Mouse (Mus musculus) lung, postnatal 0 days (tissue): ENCODE measurements around the gene Gipc3. TPM values are rescaled to one million over a fixed set of nuclear protein-coding genes. Genes with fewer than 3 reads are reported as not detected.

ENCODE experiments used
- ATAC-seq: fragments of 200-750 bp; cut with Nextera tagmentation; 2 replicates; pipeline ENCODE4 v1.8.0; 2017; ENCODE audit warnings: moderate library complexity
- DNase-seq: peaks from one replicate; pipeline ENCODE4 v3.0.0-alpha.2; 2016; ENCODE audit warnings: low spot score
- H3K27ac ChIP-seq: fragments of 300-500 bp; sonication (generic); 2 replicates; pipeline ENCODE4 v1.5.1; 2014; ENCODE audit warnings: antibody characterized with exemption, mild to moderate bottlenecking, low read length, mixed read lengths
- H3K27me3 ChIP-seq: fragments of 300-500 bp; sonication (generic); replicated peaks from 2 replicates; pipeline ENCODE4 v1.6.1; 2014; ENCODE audit warnings: low read length, mixed read lengths; ENCODE audit not compliant: insufficient read depth
- H3K36me3 ChIP-seq: fragments of 300-500 bp; sonication (generic); 2 replicates; pipeline ENCODE4 v1.6.1; 2014; ENCODE audit warnings: low read length, mixed read lengths; ENCODE audit not compliant: insufficient read depth
- H3K4me1 ChIP-seq: fragments of 300-500 bp; sonication (generic); 2 replicates; pipeline ENCODE4 v1.6.1; 2014; ENCODE audit warnings: antibody characterized with exemption, low read depth, low read length, mixed read lengths; ENCODE audit not compliant: insufficient read depth
- H3K4me2 ChIP-seq: fragments of 300-500 bp; sonication (generic); replicated peaks from 2 replicates; pipeline ENCODE4 v1.6.1; 2014; ENCODE audit warnings: low read depth, mild to moderate bottlenecking, low read length, moderate library complexity, mixed read lengths
- H3K4me3 ChIP-seq: fragments of 300-500 bp; sonication (generic); 2 replicates; pipeline ENCODE4 v1.5.1; 2014; ENCODE audit warnings: low read depth, low read length
- H3K9ac ChIP-seq: fragments of 300-500 bp; sonication (generic); replicated peaks from 2 replicates; pipeline ENCODE4 v1.6.1; 2014; ENCODE audit warnings: low read depth, mild to moderate bottlenecking
- H3K9me3 ChIP-seq: fragments of 300-500 bp; sonication (generic); 2 replicates; pipeline ENCODE4 v1.6.1; 2016; ENCODE audit warnings: low read length, mixed read lengths
- CTCF ChIP-seq: IDR thresholded peaks from 2 replicates; pipeline ENCODE4 v1.5.1; 2016; ENCODE audit warnings: antibody characterized with exemption, mild to moderate bottlenecking
- EP300 ChIP-seq: IDR thresholded peaks from 2 replicates; pipeline ENCODE4 v1.6.1; 2016; ENCODE audit warnings: antibody characterized with exemption, mild to moderate bottlenecking, control low read depth
- WGBS: fragments of 180-500 bp; shearing (Covaris S2); extraction: QIAGEN DNeasy Blood & Tissue Kit; methylation state at CpG from one replicate; pipeline ENCODE4 v1.1.7; 2014; 5-methylcytosine and 5-hydroxymethylcytosine counted together
- polyA plus RNA-seq: library from polyadenylated mRNA; unstranded; fragments of >200 nt; fragmentation: Nextera tagmentation; extraction: Ambion mirVana; gene quantifications from 2 replicates; pipeline ENCODE4 v1.2.1, GENCODE M21; 2015

Gipc3 gene
- polyA plus RNA-seq, 1 experiment from 2014 or later, result 0.33 TPM

DNA sequence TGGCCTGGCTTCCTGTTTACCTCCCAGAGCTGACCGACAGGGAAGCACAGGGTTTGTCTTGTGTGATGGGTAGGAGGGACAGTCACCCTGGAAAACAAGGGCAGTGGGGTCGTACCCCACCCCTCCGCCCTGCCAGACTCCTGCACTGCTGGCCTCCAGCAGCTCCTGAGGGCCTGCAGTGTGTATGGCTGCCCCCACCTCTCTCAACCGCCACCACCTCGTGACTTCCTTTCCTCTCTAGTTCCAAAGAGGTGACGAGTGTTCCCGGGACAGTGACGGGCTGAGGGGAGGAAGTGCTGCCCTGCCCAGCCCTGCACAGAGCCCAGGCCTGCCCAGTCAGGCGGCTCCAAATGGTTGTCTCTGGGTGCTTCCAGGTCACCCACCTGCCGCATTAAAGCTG lies 45.2 kb downstream of the Gipc3 start:
- H3K27me3 ChIP-seq, result no peaks in the 10 kb centered on the region
- no peak overlapping the region for H3K9ac ChIP-seq
- ATAC-seq, result peak; percentile 69
- peaks cover 32% of the 10 kb centered on the region; the same call in 1 of the 2 replicates for H3K4me1 ChIP-seq
- WGBS, result 37% methylated on average over 10 of the region's 10 CpGs
- TF ChIP-seq EP300 (no peak), CTCF (no peak)
- peak; percentile 82 for DNase-seq
- H3K27ac ChIP-seq, result peak overlapping the region; percentile 86
- no peak overlapping the region for H3K4me3 ChIP-seq
- H3K36me3 ChIP-seq, result no peaks in the 10 kb centered on the region
- H3K4me2 ChIP-seq, result peak overlapping the region; percentile 32
- no peaks in the 10 kb centered on the region for H3K9me3 ChIP-seq

DNA sequence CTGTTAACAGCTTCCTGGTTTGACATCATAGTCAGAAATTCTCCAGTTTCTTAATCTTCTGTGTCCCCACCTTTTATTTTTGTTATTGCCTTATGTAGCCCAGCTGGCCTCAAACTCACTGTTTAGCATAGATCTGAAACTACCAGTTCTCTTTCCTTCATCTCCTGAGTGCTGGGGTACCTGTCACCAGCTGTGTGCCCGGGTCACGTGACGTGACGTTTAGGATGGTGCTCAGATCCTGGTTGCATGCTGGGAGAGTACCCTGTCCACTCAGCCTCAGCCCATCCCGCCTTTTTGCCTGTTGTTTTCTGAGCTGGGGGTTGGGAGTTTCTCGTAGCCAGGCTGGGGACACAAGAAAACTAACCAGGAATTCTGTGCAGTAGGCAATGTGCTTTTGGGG lies 45.8 kb downstream of the Gipc3 start:
- Histone ChIP-seq H3K27ac (peak overlapping the region; percentile 86), H3K4me2 (peak overlapping the region; percentile 32; the same call in 1 of the 2 replicates), H3K9me3 (no peaks in the 10 kb centered on the region), H3K36me3 (no peaks in the 10 kb centered on the region), H3K4me3 (no peak overlapping the region), H3K4me1 (peaks cover 28% of the 10 kb centered on the region; the same call in 1 of the 2 replicates), H3K27me3 (no peaks in the 10 kb centered on the region), H3K9ac (no peak overlapping the region; the same call in 1 of the 2 replicates)
- DNase-seq, result no peak
- 78% methylated on average over 6 of the region's 6 CpGs for WGBS
- TF ChIP-seq CTCF (no peak), EP300 (no peak)
- ATAC-seq, result no peak

DNA sequence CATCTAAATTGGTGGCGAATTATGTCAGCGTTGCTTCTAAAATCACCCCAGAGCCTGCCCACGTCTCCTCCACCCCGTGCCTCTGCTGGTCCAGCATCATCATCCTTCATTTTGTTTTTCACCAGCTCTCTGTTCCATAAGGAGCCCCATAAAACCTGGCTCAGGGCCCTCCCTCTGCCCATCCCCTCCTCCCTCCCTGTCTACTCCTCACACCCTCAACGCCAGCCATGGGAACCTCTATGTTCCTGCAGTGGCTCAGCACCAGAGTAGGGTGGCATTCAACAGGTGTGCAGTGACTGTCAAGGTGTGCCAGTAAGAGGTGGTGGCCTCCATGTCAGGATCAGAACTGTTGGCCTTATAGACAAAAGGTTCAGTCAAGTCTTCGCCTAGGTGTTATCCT lies 47.9 kb downstream of the Gipc3 start:
- no peaks in the 10 kb centered on the region for H3K9me3 ChIP-seq
- peaks cover 27% of the 10 kb centered on the region; the same call in 1 of the 2 replicates for H3K4me1 ChIP-seq
- TF ChIP-seq EP300 (no peak), CTCF (no peak)
- ATAC-seq (no peak), DNase-seq (no peak)
- H3K4me3 ChIP-seq, result no peak overlapping the region
- WGBS, result 93% methylated on average over 6 of the region's 6 CpGs
- H3K27ac ChIP-seq, result no peak overlapping the region
- H3K27me3 ChIP-seq, result no peaks in the 10 kb centered on the region
- H3K4me2 ChIP-seq, result no peak overlapping the region
- H3K36me3 ChIP-seq, result no peaks in the 10 kb centered on the region
- H3K9ac ChIP-seq, result no peak overlapping the region

DNA sequence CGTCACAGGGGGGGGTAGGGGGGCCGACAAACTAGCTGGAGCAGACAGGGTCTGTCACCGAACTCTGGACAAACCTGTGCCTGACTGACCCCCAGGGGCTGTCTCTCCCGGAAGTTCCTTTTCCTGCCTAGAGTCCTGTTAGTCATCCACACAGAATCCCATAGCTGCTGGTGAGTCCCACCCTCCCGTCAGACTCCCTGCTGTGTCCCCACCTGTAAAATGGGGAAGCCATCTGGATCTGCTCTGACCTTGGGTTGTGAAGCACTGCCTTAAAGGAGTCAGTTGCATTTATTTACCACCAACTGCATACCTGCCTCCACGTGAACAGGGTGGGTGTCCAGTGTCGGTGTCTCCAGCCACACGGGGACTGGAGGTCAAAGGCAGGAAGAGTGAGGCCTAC lies 48.6 kb downstream of the Gipc3 start:
- H3K9me3 ChIP-seq, result no peaks in the 10 kb centered on the region
- H3K27ac ChIP-seq, result 0 out of 2 replicates have a peak overlapping the region, but pooled peaks have one; percentile 20
- TF ChIP-seq CTCF, result no peak
- no peak for TF ChIP-seq EP300
- peaks cover 24% of the 10 kb centered on the region; the same call in 1 of the 2 replicates for H3K4me1 ChIP-seq
- ATAC-seq (no peak), DNase-seq (no peak)
- H3K27me3 ChIP-seq, result no peaks in the 10 kb centered on the region
- peak overlapping the region; percentile 63; the same call in 1 of the 2 replicates for H3K9ac ChIP-seq
- WGBS, result 35% methylated on average over 8 of the region's 8 CpGs
- H3K36me3 ChIP-seq, result no peaks in the 10 kb centered on the region
- H3K4me2 ChIP-seq, result peak overlapping the region; percentile 92
- H3K4me3 ChIP-seq, result peak overlapping the region; percentile 1; the same call in 1 of the 2 replicates

DNA sequence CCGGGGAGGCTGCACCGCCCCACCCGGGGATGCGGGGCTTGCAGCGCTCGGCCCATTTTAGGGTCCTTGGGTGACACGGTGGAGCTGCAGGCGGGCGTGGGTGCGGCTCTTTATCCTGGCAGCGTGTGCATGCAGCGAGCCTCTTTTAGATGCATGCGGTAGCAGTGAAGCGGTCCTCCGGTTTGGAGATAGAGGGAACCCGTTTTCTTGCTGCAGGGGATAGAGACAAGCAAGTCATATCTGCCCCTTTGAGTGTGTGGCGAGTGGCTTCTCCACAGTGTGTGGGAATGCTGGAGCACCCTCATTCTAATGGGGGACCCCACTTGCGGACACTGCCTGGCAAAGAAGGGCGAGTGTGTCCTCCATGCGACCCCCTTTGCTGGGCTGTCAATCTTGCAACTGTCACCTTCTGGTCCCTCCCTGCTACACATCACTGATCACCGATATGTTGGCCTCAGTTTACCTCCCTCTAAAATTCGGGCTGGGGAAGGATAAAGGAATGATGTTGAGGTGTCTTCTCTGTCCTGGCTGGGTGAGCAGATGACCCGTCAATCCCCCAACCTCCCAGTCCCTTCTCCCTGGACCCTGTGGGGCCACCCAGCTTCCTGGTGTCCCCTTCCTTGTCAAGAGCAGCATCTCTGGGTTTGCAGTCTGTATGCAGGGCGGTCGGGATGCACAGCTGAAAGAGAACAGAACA lies 49.6 kb downstream of the Gipc3 start:
- no peaks in the 10 kb centered on the region for H3K36me3 ChIP-seq
- WGBS, result 2% methylated on average over 25 of the region's 25 CpGs
- H3K4me2 ChIP-seq, result peak overlapping the region; percentile 92
- H3K4me3 ChIP-seq, result peak overlapping the region; percentile 84
- peak overlapping the region; percentile 94 for H3K27ac ChIP-seq
- no peak for ATAC-seq
- TF ChIP-seq CTCF (no peak), EP300 (no peak)
- H3K9ac ChIP-seq, result peak overlapping the region; percentile 63
- no peaks in the 10 kb centered on the region for H3K9me3 ChIP-seq
- no peaks in the 10 kb centered on the region for H3K27me3 ChIP-seq
- H3K4me1 ChIP-seq, result peaks cover 28% of the 10 kb centered on the region; the same call in 1 of the 2 replicates
- DNase-seq, result no peak

DNA sequence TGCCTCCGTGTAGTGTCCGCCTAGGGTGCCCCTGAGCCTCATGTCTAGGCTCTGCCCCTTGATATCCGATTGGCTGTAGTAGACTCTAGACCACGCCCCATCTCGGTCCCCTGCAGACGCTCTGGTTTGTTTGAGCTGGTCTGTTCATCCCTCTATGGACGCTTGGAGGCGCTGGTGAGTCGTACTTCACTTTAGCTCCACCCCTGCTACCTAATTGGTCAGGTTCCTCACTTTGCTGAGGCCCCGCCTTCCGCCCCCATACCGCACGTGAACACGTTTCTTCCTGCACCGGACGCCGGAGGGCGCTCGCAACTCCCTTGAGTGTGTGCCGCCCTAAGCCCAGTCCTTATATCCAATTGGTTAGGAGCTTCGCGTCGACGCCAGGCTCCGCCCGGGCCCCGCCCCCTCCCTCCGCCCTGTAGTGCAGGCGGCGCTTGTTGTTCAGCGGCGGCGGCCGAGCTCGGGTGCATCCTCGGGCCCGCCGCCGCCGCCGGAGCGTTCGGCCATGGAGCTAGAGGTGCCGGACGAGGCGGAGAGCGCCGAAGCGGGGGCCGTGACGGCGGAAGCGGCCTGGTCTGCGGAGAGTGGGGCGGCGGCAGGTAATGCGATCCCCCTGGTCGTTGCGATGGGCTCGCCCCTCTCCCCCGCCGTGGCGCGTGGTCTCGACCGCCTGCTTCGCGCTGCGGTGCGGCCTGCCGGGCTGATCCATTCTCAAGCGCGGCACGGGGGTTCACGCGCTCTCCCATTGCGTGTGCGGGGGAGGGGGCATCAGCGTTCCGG lies 50.3 kb downstream of the Gipc3 start, which contains the start of gene Pip5k1c:
Gene Pip5k1c, plus strand, starts transcription at position 410 of the 780 bp plus-strand sequence.
- H3K4me1 ChIP-seq, result peaks cover 28% of the 10 kb centered on the region; the same call in 1 of the 2 replicates
- no peaks in the 10 kb centered on the region for H3K9me3 ChIP-seq
- peak within 1 kb of the TSS; percentile 84 for H3K4me3 ChIP-seq
- TF ChIP-seq EP300 (no peak), CTCF (peak; percentile 90)
- H3K36me3 ChIP-seq, result no peaks in the 10 kb centered on the region
- peak; percentile 94 for ATAC-seq
- peak within 1 kb of the TSS; percentile 63 for H3K9ac ChIP-seq
- peak; percentile 100 for DNase-seq
- no peaks in the 10 kb centered on the region for H3K27me3 ChIP-seq
- WGBS, result 2% methylated on average over 79 of the region's 80 CpGs
- peak within 1 kb of the TSS; percentile 94 for H3K27ac ChIP-seq
- peak within 1 kb of the TSS; percentile 92 for H3K4me2 ChIP-seq
